Mouse (Mus musculus) left cerebral cortex, adult 2 months (tissue): ENCODE data around the gene Gabpb1. TPM values are rescaled to one million over a fixed set of nuclear protein-coding genes. Genes with fewer than 3 reads are reported as not detected.
A peak's percentile ranks its signal among the peaks of the same experiment; 100 is the strongest.
"Not testable (repeated sequence)": the region's sequence is repeated elsewhere in the genome, so short reads cannot be mapped to it uniquely, and the experiment has no call there.

Experiments used
- DNase-seq, 2 experiments: peaks; one replicate each; pipeline ENCODE4 v3.0.0; 2021 to 2022; ENCODE audit warnings: low spot score in 2 of 2, mixed read lengths in 1 of 2; ENCODE audit errors: extremely low spot score in 1 of 2
- H3K27ac ChIP-seq: fragments of 200-600 bp; 2 replicates; pipeline ENCODE4 v1.8.1; 2022
- H3K4me3 ChIP-seq: fragments of 200-600 bp; 2 replicates; pipeline ENCODE4 v1.8.1; 2022
- CTCF ChIP-seq: fragments of 200-600 bp; IDR thresholded peaks from 2 replicates; pipeline ENCODE4 v1.8.1; 2022; ENCODE audit warnings: antibody characterized with exemption, mild to moderate bottlenecking, moderate library complexity
- intact Hi-C: fragments of 180-260 bp; cut with DNase I; formaldehyde crosslinking; loops from one replicate; pipeline ENCODE4 v1.15.1; 2025
- total RNA-seq, 2 experiments: library from RNA; stranded (reverse); gene quantifications; 2 replicates each; pipeline ENCODE4 v1.2.3; 2021

Gabpb1 gene
- total RNA-seq, 2 experiments from 2014 or later: 21.0 to 22.1 TPM

DNA sequence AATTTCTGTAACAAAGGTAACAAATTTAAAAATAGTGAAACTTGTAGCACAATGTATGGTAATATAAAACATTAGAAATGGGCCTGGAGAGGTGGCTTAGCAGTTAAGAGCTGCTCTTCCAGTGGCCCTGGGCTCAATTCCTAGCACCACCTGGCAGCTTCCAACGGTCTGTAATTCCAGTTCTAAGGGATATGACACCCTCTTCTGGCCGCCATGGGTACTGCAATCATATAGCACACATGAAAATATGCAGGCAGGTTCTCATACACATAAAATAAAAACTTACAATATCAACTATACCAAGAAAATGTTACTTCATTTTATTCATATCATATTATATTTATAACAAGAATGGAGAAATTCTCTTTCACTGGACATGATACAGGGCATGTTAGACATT is 35.8 kb downstream of the Gabpb1 start:
- intact Hi-C loops: no loop called here
- peak; percentile 23 for TF ChIP-seq CTCF
- no peak for DNase-seq
- Histone ChIP-seq H3K27ac (no peak overlapping the region), H3K4me3 (no peak overlapping the region)

GRCm38 (mm10) chr2:126635939-126636823 is 40.0 kb downstream of the Gabpb1 start:
- intact Hi-C loops: no loop called here

GRCm38 (mm10) chr2:126633165-126633564 is 43.0 kb downstream of the Gabpb1 start:
- Histone ChIP-seq H3K4me3 (no peak overlapping the region), H3K27ac (no peak overlapping the region)
- no peak for DNase-seq
- TF ChIP-seq CTCF: no peak
- intact Hi-C loops: no loop called here

More at GRCm38 (mm10) chr2:126635939-126636823, 40.0 kb downstream of the Gabpb1 start:
- Histone ChIP-seq H3K4me3 (no peak overlapping the region), H3K27ac (no peak overlapping the region)
- no peak for DNase-seq
- TF ChIP-seq CTCF: no peak

GRCm38 (mm10) chr2:126628455-126628995 is 47.6 kb downstream of the Gabpb1 start:
- Histone ChIP-seq H3K4me3 (no peak overlapping the region), H3K27ac (no peak overlapping the region)
- intact Hi-C loops: no loop called here
- DNase-seq: no peak
- no peak for TF ChIP-seq CTCF

GRCm38 (mm10) chr2:126623138-126623537 is 53.0 kb downstream of the Gabpb1 start:
- intact Hi-C loops: no loop called here
- Histone ChIP-seq H3K27ac (no peak overlapping the region), H3K4me3 (no peak overlapping the region)
- no peak for DNase-seq
- TF ChIP-seq CTCF: no peak

- intact Hi-C loops: no loop called here
- Histone ChIP-seq H3K27ac (no peak overlapping the region), H3K4me3 (no peak overlapping the region)
- no peak for TF ChIP-seq CTCF
- DNase-seq: no peak
These were observed 53.7 kb downstream of the Gabpb1 start for GRCm38 (mm10) chr2:126622455-126622854.

- no peak for TF ChIP-seq CTCF
- no peak for DNase-seq
- Histone ChIP-seq H3K27ac (no peak within 1 kb of the TSS), H3K4me3 (no peak within 1 kb of the TSS)
- intact Hi-C loops: no loop called here
These were observed 56.9 kb downstream of the Gabpb1 start, which contains the start of gene Hdc for GRCm38 (mm10) chr2:126619249-126619704. TSS of gene Hdc (minus strand) at chr2:126619299.

DNA sequence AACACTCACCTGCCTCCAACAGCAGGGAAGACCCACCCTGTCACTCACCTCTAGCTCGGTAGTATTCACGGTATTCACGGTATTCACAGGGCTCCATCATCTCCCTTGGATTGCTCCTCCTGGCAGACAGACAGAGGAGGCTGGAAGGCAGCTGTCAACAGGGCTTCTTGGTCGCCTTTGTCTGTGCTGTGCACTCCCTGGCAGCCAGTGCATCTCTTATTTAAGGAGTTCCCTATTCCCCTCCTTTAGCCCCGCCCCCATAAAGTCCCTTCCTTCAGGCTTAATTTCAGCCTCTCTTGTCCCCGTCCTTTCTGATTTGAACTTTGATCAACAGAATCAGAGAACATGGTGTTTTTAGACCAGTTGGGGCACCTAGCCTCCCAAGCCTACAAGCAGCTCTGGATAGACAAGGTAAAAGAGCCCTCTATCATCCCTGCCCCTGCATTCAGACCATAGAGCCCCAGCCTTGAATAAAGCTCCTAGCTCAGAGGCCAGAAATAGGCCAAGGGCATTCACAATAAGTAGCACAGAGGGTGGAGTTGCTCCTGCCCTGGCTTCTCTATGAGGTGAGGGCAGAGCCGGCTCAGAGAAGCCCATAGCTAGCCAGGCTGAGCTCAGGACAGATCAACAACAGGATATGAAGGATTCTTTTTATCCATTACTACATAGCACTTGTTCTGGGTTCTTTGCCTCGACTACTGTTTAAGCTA is 57.5 kb downstream of the Gabpb1 start:
- Histone ChIP-seq H3K4me3 (no peak overlapping the region), H3K27ac (no peak overlapping the region)
- TF ChIP-seq CTCF: no peak
- intact Hi-C loops: no loop called here
- DNase-seq: no peak

DNA sequence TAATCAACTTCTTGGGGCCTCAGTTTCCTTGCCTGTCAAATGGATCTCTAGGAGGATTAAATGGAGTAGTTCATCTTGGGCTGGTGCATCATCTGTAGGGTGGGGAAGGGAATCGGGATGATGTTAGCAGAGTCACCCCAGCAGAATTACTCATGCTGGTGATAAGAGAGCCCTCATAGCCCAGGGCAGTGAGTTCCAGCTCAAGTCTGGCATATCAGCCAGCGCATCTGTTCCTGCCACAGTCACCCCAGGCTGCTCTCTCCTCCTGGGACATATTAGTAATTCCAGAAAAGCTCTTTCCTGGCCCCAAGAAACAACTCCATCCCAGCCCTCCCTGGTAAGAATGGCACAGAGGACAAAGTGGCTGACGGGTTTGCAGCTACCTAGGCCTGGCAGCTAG is 60.8 kb downstream of the Gabpb1 start:
- TF ChIP-seq CTCF: no peak
- intact Hi-C loops: no loop called here
- no peak overlapping the region for H3K27ac ChIP-seq
- H3K4me3 ChIP-seq: no peak overlapping the region
- no peak for DNase-seq

DNA sequence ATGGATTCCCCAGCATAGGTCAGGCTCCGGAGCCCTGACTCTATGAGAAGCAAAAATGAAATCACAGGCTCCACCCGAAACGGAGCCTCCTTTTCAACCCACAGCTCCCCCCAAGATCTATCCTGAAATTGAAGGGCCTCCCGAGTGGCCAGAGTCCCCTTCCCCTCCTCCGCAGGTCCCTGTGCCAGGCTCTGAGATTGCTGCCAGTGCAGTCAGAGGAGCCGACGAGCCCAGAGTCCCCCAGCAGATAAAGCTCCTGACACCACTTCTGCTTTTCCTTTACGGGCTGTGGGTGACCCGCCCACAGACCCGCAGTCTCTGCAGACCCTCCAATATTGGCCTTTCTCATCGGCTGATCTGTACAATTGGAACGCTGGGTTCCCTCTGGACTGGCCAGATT is 66.5 kb downstream of the Gabpb1 start:
- DNase-seq, intact Hi-C loops, H3K27ac ChIP-seq, H3K4me3 ChIP-seq: not testable (repeated sequence)

GRCm38 (mm10) chr2:126607553-126608203 is 68.5 kb downstream of the Gabpb1 start:
- intact Hi-C loops: no loop called here
- TF ChIP-seq CTCF: no peak
- Histone ChIP-seq H3K4me3 (no peak overlapping the region), H3K27ac (no peak overlapping the region)
- no peak for DNase-seq

- intact Hi-C loops: no loop called here
- no peak overlapping the region for H3K4me3 ChIP-seq
- no peak overlapping the region for H3K27ac ChIP-seq
- DNase-seq: no peak
- TF ChIP-seq CTCF: no peak
These were observed 69.5 kb downstream of the Gabpb1 start for GRCm38 (mm10) chr2:126606688-126607062.
